Mouse (Mus musculus): ENCODE measurements at regions not wholly inside any gene's neighbourhood (a gene's known extent, or its start where the extent isn't known, plus 50 kb on each side); places are given as distances from the start of the nearest gene placed in this dataset.

DNA sequence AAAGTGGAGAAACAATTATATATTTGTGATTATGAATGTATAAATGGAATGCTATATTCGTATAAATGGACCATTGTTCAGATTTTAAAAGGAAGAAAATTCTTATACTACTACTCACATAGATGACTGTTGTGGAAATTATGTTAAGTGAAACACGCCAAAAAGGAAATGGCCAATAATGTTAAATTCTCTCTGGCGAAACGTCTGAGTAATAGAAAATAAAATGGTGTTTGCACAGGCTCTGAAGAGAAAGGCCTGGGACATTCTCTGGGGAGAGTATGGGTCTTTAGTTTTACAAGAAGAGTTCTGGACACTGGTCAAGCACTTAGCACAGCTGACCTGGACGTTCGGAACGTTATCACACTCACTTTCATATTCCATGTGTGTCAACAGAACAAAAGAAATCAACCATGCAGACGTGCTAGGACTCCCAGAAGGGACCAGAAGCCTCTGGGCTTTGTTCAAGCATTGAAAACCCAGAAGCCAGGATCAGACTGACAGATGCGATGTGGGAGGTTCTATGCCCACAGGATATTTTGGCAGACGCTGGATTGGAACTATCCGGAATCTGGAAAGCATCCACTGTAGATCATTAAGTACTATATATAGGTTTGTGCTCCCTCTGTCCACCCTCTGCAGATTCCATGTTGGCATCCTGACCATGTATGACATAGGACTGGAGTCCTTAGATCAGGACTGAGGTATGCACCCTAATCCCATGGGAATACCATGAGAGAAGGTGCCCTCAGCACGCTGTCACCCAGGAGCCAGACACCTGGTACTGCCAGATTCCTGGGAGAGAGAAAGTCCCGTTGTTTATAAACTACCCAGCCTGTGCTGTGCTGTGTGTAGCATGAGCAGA, 178.0 kb upstream of the Foxn2 start:
- TF ChIP-seq CTCF (IDR thresholded peaks at IDR 0.05; ENCODE audit: control insufficient read depth, insufficient read depth, low read length) (no peak), POLR2A (IDR thresholded peaks at IDR 0.05; ENCODE audit: borderline replicate concordance, control insufficient read depth, low read depth, low read length) (no peak)

All from bone marrow, adult 2 months (tissue).